Mouse (Mus musculus): ENCODE results near the gene Pde4d.

Pde4d gene

DNA sequence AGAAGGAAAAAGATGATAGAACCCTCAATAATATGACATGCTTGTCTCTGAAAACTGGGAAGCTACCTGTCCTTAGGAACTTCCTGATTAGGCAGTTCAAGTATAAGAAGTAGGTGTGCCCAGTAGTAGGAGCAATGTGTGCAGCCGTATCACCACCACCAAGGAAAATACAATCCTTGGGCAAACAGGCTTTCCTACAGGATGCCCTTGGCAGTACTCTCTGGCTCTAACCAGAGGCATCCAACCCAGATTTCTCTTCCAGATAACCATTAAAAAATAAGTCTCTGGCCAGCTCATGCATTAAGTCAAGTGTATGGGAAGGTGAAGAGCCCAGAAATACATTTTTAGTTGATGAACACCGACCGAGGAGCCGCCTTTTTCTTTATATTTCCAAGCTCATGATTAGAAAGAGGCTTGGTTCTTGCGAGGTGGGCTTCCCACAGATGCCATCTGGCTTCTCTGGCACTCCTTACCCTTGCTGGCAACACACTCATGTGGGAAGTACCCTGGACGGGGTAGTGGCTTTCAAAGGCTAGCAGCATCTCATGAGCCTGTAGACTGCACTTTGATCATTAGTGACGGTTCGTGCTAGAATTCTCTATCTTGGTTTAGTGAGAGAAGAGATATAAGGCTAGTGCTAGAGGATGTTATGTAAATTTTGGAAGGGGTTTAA lies 375.0 kb downstream of the Pde4d start:
- in situ Hi-C loops (cut with MboI): no loop called here

- in situ Hi-C loops (cut with MboI): no loop called here
Observed at GRCm38 (mm10) chr13:108825501-108825900, 375.8 kb downstream of the Pde4d start.

GRCm38 (mm10) chr13:108834197-108834596 lies 384.4 kb downstream of the Pde4d start:
- in situ Hi-C loops (cut with MboI): no loop called here

- in situ Hi-C loops (cut with MboI): no loop called here
Observed at GRCm38 (mm10) chr13:108836314-108836713, 386.6 kb downstream of the Pde4d start.

GRCm38 (mm10) chr13:108839142-108839541 lies 389.4 kb downstream of the Pde4d start:
- in situ Hi-C loops (cut with MboI): no loop called here

DNA sequence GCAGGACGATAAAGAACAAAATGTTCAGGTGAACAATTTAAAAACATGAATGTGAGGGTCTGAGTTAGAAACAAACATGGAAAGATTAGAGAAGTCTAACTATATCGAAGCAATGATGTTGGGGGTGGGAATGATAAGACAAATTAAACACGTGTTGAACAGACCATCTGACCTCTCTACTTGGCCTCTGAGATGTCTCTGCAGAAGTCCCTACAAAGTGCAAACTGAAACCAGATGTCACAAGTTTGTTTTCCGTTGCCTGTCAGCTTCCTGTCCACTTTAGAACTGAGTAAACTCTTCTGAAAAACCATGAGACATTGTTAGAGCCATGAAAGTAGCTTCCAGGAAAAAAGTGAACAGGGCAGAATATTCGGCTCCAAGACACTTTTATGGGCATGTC lies 404.3 kb downstream of the Pde4d start:
- in situ Hi-C loops (cut with MboI): no loop called here

GRCm38 (mm10) chr13:108856776-108857435 lies 407.2 kb downstream of the Pde4d start:
- in situ Hi-C loops (cut with MboI): no loop called here

DNA sequence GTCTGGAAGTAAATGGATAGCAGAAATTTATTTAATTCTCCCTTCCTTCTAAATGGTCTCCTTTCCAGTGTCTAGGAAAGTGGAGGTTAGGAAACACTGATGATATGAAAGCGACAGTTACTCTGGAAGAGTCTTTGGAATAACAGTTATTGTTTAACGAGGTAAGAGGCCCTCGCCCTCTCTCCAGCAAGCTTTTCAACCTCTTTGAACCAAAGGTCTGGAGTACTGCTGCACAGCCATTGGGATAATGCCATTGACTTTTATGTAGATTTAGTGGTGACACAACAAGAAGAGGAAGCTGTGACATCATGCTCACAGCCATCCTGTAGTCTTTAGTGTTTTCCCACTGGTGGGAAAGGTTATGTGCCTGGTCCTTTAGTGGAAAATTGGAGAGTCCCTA lies 409.6 kb downstream of the Pde4d start:
- in situ Hi-C loops (cut with MboI): no loop called here

GRCm38 (mm10) chr13:108860737-108861136 lies 411.0 kb downstream of the Pde4d start:
- in situ Hi-C loops (cut with MboI): no loop called here

DNA sequence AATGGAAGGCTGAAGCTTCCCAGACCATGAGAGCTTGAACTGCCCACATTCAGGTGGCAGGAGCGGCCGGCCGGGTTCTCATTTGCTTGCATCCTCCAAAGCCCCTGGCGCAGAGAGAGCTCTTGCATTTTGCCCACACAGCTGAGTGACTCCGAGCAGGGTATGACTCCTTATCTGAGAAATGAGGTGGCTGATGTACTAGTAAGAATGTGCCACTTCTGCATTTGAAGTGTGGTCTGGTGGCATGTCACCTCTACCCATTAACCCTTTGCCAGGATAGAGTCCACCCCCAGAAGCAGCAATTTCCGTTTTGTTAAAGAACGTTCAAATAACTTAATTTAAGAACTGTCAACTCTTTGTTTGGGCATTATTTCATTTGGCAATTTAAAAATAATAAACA lies 412.0 kb downstream of the Pde4d start:
- in situ Hi-C loops (cut with MboI): no loop called here

DNA sequence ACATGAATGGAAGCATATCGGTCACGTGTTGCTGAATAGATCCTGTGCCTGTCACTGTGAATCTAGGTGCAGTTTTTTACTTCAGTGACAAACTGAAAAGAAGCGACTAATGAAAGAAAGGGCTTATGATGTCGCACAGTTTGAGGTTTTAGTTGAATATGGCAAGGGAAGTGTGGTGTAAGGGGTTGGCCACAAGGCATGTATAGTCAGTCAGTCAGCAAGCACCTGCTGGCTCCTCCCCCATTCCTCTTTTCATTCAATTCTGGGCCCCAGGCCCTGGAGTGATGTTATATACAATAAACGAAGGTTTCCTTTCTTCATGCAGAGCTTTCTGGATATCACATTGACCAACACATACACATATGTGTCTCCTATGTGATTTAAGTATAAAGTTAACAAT lies 412.4 kb downstream of the Pde4d start:
- in situ Hi-C loops (cut with MboI): no loop called here

GRCm38 (mm10) chr13:108900160-108900559 lies 450.4 kb downstream of the Pde4d start:
- in situ Hi-C loops (cut with MboI): no loop called here

GRCm38 (mm10) chr13:108905121-108905520 lies 455.4 kb downstream of the Pde4d start:
- in situ Hi-C loops (cut with MboI): no loop called here

DNA sequence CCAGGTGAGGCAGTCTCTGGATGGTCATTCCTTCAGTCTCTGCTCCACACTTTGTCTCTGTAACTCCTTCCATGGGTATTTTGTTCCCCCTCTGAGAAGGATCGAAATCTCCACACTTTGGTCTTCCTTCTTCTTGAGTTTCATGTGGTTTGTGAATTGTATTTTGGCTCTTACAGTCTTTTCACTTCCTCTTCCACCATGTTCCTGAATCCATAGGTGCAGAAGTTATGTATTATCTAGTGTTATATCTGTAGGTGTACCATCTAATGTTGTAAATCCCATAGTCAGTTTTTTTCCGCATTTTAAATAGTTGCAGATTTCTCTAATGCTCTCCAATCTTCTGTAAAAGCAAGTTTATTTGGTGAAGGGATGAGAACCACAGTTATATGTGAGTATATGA lies 459.4 kb downstream of the Pde4d start:
- in situ Hi-C loops (cut with MboI): no loop called here

- in situ Hi-C loops (cut with MboI): no loop called here
Observed at GRCm38 (mm10) chr13:108914626-108915025, 464.9 kb downstream of the Pde4d start.

DNA sequence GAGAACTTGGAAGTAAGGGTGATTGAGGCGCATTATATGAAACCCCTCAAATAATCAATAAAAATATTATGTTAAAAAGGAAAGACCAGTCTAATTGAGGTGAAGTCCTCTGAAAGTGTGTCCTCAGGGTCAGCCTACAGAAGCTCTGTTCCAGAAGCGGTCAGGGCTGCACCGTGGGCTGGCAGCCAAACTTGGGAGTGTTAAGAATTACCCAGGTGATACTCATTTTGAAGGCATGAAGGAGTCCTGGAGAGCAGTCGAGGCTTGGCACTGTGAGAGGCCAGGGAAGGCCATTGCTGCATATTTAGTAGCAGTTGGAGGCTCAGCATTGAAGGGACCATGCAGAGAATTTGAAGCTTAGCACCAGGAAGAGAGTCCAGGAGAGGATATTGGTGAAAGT lies 471.4 kb downstream of the Pde4d start:
- in situ Hi-C loops (cut with MboI): no loop called here

- in situ Hi-C loops (cut with MboI): no loop called here
Observed at GRCm38 (mm10) chr13:108934854-108935253, 485.1 kb downstream of the Pde4d start.

- in situ Hi-C loops (cut with MboI): no loop called here
Observed at GRCm38 (mm10) chr13:108937272-108937671, 487.5 kb downstream of the Pde4d start.

DNA sequence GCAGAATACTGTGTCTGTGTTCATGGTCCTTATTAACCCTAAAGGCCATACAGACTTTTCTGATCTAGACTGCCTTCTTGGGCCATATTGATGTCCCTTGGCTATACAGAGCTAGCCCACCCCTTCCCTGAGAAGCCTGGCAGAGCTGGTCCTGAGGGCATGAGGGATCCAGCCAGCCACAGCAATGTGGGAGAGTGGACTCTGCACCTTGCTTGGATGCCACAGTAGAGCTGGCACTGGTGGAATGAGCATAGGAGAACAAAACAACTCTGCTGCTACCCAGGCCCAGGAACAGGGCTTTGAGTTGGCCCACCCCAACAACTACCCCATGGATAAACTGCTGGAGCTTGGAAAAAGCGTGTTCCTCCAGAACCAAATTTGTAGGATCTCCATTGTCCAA lies 503.2 kb downstream of the Pde4d start:
- in situ Hi-C loops (cut with MboI): no loop called here

- in situ Hi-C loops (cut with MboI): no loop called here
Observed at GRCm38 (mm10) chr13:108956059-108956458, 506.3 kb downstream of the Pde4d start.

DNA sequence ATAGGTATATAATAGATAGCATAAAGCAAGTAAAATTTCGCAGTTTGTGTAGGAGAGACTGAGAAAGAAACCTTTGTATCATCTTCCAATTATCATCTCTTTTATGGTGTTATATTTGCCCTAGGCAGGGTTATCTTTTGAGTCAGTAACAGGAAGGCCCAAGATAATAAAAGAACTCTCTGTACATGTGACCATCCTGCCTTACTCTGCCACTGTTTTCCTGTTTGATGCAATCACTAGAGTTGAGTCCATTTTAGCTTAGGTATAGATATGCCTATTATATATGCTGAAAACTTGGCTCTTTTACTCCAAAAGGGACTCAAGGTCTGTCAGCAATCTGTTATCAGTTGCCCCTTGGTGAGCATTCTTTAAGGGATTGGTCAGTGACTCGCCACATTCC lies 514.3 kb downstream of the Pde4d start:
- in situ Hi-C loops (cut with MboI): no loop called here

- in situ Hi-C loops (cut with MboI): no loop called here
Observed at GRCm38 (mm10) chr13:108981144-108981543, 531.4 kb downstream of the Pde4d start.

DNA sequence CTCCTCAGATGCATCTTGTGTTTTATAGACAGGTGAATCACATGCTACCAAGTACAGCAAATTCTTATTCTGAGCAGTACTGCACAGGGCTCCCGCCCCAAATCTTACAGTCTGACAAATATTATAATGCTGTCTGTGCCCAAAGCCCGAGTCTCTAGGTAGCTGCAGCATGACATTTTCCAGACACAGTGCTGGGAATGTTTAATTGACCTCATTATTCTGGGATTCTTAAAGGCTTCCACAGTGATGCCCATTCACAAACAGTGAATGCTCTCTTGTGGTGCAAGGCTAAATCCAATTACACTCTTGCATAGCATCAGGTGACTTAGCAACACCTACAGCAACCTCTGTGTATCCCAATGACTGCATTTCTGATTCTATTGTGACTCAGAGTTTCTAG lies 549.0 kb downstream of the Pde4d start:
- in situ Hi-C loops (cut with MboI): no loop called here

GRCm38 (mm10) chr13:109024703-109025102 lies 575.0 kb downstream of the Pde4d start:
- in situ Hi-C loops (cut with MboI): no loop called here
